8 mouse cellular contexts compared by ENCODE assay signal in the genomic region with DNA sequence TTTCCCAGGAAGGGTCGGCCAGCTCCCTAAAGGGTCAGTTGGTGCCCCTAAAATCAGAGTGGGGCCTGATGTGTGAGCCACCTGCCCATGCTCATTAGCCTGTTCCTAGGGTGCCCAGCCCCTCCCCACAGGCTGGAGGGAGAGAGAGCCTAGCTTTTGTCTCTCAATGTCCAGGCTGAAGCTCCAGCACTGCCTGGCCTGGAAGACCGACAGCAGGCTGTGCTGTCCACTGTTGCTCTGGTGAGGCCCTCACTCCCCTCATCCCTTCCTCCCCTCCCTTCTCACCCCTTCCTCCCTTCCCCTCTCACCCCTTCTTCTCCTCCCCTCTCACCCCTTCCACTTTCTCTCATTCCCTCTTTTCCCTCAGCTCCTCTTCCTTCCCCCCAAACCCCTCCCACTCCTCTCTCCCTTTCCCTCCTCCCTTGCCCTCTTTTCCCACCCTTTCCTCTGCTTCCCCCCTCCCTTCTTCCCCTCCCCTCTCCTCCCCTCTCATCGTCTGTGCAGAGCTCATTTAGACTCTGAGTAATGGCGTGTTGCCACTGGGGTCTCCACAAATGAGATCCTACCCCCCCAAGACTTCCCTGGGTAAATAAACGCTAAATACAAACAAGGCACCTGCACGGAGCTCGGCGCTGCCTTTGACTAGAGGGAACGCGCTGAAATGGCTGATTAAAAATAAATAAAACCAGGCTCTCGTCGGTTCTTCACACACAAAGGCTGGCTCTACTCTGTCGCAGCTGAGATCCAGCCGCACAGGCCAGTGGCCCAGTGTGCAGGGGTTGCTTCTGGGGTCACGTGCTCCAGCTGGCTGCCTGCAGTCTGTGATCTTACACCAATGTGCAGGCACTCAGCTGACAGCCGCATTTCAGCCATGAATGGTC. TPM values are rescaled to one million over a fixed set of nuclear protein-coding genes. Genes with fewer than 3 reads are reported as not detected.
A peak's percentile ranks its signal among the peaks of the same experiment; 100 is the strongest.
DNase-seq lines count a peak whose midpoint lies in the region; ATAC-seq and TF ChIP-seq lines count a peak whose summit lies in the region.

No protein-coding gene starts in this region.

- DNase-seq in adrenal gland, postnatal 14 days: peak; percentile 61
- DNase-seq in adrenal gland, adult 18-20 months (ENCODE audit: low spot score in 2 of 2): no peak
- peak; percentile 80 for DNase-seq in forebrain, postnatal 0 days
- peak; percentile 85 for DNase-seq in hindbrain, embryonic 10.5 days (ENCODE audit: low spot score)
- DNase-seq in kidney, postnatal 4 days: peak; percentile 70 to 84
- DNase-seq in midbrain, embryonic 10.5 days (ENCODE audit: low spot score): peak; percentile 81
- no peak for DNase-seq in spleen, adult 18-20 months

- peak overlapping the region; percentile 40 for H3K9ac ChIP-seq in forebrain, postnatal 0 days
- H3K9ac ChIP-seq in stomach, embryonic 16.5 days (ENCODE audit: low read length): 0 out of 2 replicates have a peak overlapping the region, but pooled peaks have one; percentile 31

- H3K9me3 ChIP-seq in forebrain, postnatal 0 days (ENCODE audit: low read length): no peaks in the 10 kb centered on the region
- H3K9me3 ChIP-seq in hindbrain, embryonic 10.5 days: no peaks in the 10 kb centered on the region
- no peaks in the 10 kb centered on the region; the same call in 1 of the 2 replicates for H3K9me3 ChIP-seq in midbrain, embryonic 10.5 days (replicated peaks)
- no peaks in the 10 kb centered on the region for H3K9me3 ChIP-seq in stomach, embryonic 16.5 days (replicated peaks; ENCODE audit: control insufficient read depth, low read length)

- 5% methylated on average over 16 of the region's 16 CpGs for WGBS in forebrain, postnatal 0 days
- WGBS in hindbrain, embryonic 10.5 days: 15% methylated on average over 16 of the region's 16 CpGs
- WGBS in midbrain, embryonic 10.5 days: 19% methylated on average over 16 of the region's 16 CpGs
- WGBS in stomach, embryonic 16.5 days: 12% methylated on average over 16 of the region's 16 CpGs

- peak overlapping the region; percentile 86 for H3K27ac ChIP-seq in forebrain, postnatal 0 days (ENCODE audit: low read depth, low read length)
- H3K27ac ChIP-seq in hindbrain, embryonic 10.5 days: peak overlapping the region; percentile 93
- peak overlapping the region; percentile 88 for H3K27ac ChIP-seq in midbrain, embryonic 10.5 days (replicated peaks)
- H3K27ac ChIP-seq in stomach, embryonic 16.5 days (ENCODE audit: low read length): peak overlapping the region; percentile 70

- H3K36me3 ChIP-seq in forebrain, postnatal 0 days (ENCODE audit: insufficient read depth): no peaks in the 10 kb centered on the region
- no peaks in the 10 kb centered on the region for H3K36me3 ChIP-seq in hindbrain, embryonic 10.5 days
- H3K36me3 ChIP-seq in midbrain, embryonic 10.5 days: no peaks in the 10 kb centered on the region
- H3K36me3 ChIP-seq in stomach, embryonic 16.5 days (ENCODE audit: control insufficient read depth, insufficient read depth, low read length): no peaks in the 10 kb centered on the region

- H3K4me3 ChIP-seq in forebrain, postnatal 0 days (ENCODE audit: low read depth, low read length): no peak overlapping the region
- H3K4me3 ChIP-seq in hindbrain, embryonic 10.5 days: peak overlapping the region; percentile 39
- peak overlapping the region; percentile 35 for H3K4me3 ChIP-seq in midbrain, embryonic 10.5 days
- peak overlapping the region; percentile 19; the same call in 1 of the 2 replicates for H3K4me3 ChIP-seq in stomach, embryonic 16.5 days (replicated peaks; ENCODE audit: low read length)

- H3K4me2 ChIP-seq in forebrain, postnatal 0 days (ENCODE audit: low read depth): peak overlapping the region; percentile 32
- H3K4me2 ChIP-seq in stomach, embryonic 16.5 days (ENCODE audit: low read depth, low read length): peak overlapping the region; percentile 48

- H3K27me3 ChIP-seq in forebrain, postnatal 0 days (ENCODE audit: insufficient read depth, low read length): no peaks in the 10 kb centered on the region
- peaks cover 16% of the 10 kb centered on the region for H3K27me3 ChIP-seq in hindbrain, embryonic 10.5 days (ENCODE audit: insufficient read depth, poor library complexity, severe bottlenecking)
- H3K27me3 ChIP-seq in midbrain, embryonic 10.5 days (ENCODE audit: low read depth, poor library complexity, severe bottlenecking): peaks cover 15% of the 10 kb centered on the region
- 0 out of 2 replicates have a peak, but pooled peaks cover 5% of the 10 kb centered on the region for H3K27me3 ChIP-seq in stomach, embryonic 16.5 days (ENCODE audit: control insufficient read depth, insufficient read depth, low read length)

- TF ChIP-seq CTCF in forebrain, postnatal 0 days (IDR thresholded peaks at IDR 0.05; ENCODE audit: low read depth): no peak

- peak; percentile 94 for ATAC-seq in forebrain, postnatal 0 days
- peak; percentile 88 for ATAC-seq in stomach, embryonic 16.5 days (ENCODE audit: insufficient read depth, low FRiP score)

- H3K4me1 ChIP-seq in forebrain, postnatal 0 days (ENCODE audit: insufficient read depth): peaks cover 17% of the 10 kb centered on the region
- H3K4me1 ChIP-seq in hindbrain, embryonic 10.5 days (replicated peaks): peaks cover 57% of the 10 kb centered on the region
- H3K4me1 ChIP-seq in midbrain, embryonic 10.5 days: peaks cover 57% of the 10 kb centered on the region
- H3K4me1 ChIP-seq in stomach, embryonic 16.5 days (ENCODE audit: control insufficient read depth, insufficient read depth, low read length): peaks cover 9% of the 10 kb centered on the region

RNA-seq across cellular contexts. Expression of gene Gm11733, which starts 13.3 kb away (rescaled TPM):
- total RNA-seq in adrenal gland, postnatal 14 days (2021): not detected in 2 replicates
- total RNA-seq in adrenal gland, adult 18-20 months (2021): not detected
- 0.14 and 0.23 TPM in 2 replicates for total RNA-seq in forebrain, postnatal 0 days (2014; rRNA removed)
- 0.08 and 0.18 TPM in 2 replicates for polyA plus RNA-seq in forebrain, postnatal 0 days (2015; fragmentation: Nextera tagmentation; extraction: Ambion mirVana)
- not detected in 2 replicates for polyA plus RNA-seq in hindbrain, embryonic 10.5 days (2016; fragmentation: Nextera tagmentation; extraction: Ambion mirVana)
- 0.06 TPM in 1 of 2 replicates, not detected in the other for polyA plus RNA-seq in midbrain, embryonic 10.5 days (2016; fragmentation: Nextera tagmentation; extraction: Ambion mirVana)
- polyA plus RNA-seq in stomach, embryonic 16.5 days (2015; fragmentation: Nextera tagmentation; extraction: Ambion mirVana): not detected in 2 replicates

Comparison
In these comparisons a context has a peak if more than half of its experiments do, and no peak if none do; other contexts are left out.
1. DNase-seq: peak in adrenal gland, postnatal 14 days (single experiment), forebrain, postnatal 0 days (single experiment), hindbrain, embryonic 10.5 days (single experiment), kidney, postnatal 4 days (2 of 2) and midbrain, embryonic 10.5 days (single experiment); none in adrenal gland, adult 18-20 months (0 of 2) and spleen, adult 18-20 months (0 of 2).
2. Peak in every context shown above with its lines, with median percentiles within 50 percentile points of each other: H3K27ac ChIP-seq.